Mouse (Mus musculus) heart, postnatal 0 days (tissue): ENCODE data around the gene Map4k5.

Source experiments
- CTCF ChIP-seq: IDR thresholded peaks from 2 replicates; pipeline ENCODE4 v1.5.1; 2016; ENCODE audit warnings: antibody characterized with exemption, control low read depth, low read depth
- EP300 ChIP-seq: IDR thresholded peaks from 2 replicates; pipeline ENCODE4 v1.6.1; 2016; ENCODE audit warnings: antibody characterized with exemption, low read depth

- no peak for TF ChIP-seq CTCF
- TF ChIP-seq EP300: no peak
Observed at GRCm38 (mm10) chr12:69884053-69884452, 8.9 kb downstream of the Map4k5 start.
